Mouse (Mus musculus): Measurements from ENCODE around the gene Apoa2. TPM values are rescaled to one million over a fixed set of nuclear protein-coding genes. Genes with fewer than 3 reads are reported as not detected.

The Apoa2 gene
- polyA plus RNA-seq, 1 experiment from 2014 or later = 11.1 TPM

DNA sequence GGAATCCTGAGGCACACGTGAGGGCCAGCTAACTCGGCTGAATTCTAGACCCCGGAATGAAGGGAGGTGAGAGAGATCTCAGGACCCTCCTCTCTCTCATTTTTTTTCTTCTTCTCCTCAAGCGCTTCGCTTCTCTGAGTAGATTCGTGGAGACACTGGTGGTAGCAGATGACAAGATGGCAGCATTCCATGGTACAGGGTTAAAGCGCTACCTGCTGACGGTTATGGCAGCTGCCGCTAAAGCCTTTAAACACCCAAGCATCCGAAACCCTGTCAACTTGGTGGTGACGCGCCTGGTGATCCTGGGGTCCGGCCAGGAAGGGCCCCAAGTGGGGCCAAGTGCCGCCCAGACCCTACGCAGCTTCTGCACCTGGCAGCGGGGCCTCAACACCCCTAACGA, 27.6 kb downstream of the Apoa2 start:
- H3K9ac ChIP-seq (replicated peaks) = no peak overlapping the region
- ATAC-seq (ENCODE audit: low FRiP score) = no peak

DNA sequence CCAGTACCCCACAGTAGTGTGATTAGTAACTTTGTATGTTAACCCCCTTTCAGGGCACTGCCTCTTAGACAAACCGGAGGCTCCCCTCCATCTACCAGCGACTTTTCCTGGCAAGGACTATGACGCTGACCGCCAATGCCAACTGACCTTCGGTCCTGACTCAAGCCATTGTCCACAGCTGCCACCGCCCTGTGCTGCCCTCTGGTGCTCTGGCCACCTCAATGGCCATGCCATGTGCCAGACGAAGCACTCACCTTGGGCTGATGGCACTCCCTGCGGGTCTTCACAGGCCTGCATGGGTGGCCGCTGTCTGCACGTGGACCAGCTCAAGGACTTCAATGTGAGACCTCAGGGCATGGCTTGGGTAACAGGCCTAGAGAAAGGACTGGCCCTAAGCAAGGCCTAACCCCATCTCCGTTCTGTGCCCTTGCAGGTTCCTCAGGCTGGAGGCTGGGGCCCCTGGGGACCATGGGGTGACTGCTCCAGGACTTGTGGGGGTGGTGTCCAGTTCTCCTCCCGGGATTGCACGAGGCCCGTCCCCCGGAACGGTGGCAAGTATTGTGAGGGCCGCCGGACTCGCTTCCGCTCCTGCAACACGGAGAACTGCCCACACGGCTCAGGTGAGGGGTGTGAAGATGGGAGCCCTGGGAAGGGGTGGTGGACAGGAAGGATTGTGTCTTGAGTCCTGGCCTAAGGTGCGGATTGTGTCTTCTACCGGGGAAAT, 31.4 kb downstream of the Apoa2 start:
- no peaks in the 10 kb centered on the region for H3K36me3 ChIP-seq
- no peak overlapping the region for H3K9ac ChIP-seq (replicated peaks)
- H3K4me2 ChIP-seq = no peak overlapping the region
- 93% methylated on average over 24 of the region's 24 CpGs for WGBS
- 0 out of 2 replicates have a peak, but pooled peaks cover 2% of the 10 kb centered on the region for H3K27me3 ChIP-seq (replicated peaks)
- no peak for ATAC-seq (ENCODE audit: low FRiP score)
- H3K4me3 ChIP-seq (replicated peaks) = no peak overlapping the region
- H3K9me3 ChIP-seq (replicated peaks) = no peaks in the 10 kb centered on the region
- no peak overlapping the region for H3K27ac ChIP-seq (replicated peaks)
- peaks cover 19% of the 10 kb centered on the region for H3K4me1 ChIP-seq

More for the DNA sequence above, 27.6 kb downstream of the Apoa2 start:
- peak overlapping the region; percentile 49 for H3K4me2 ChIP-seq
- no peaks in the 10 kb centered on the region for H3K27me3 ChIP-seq (replicated peaks)
- H3K4me3 ChIP-seq (replicated peaks) = 0 out of 2 replicates have a peak overlapping the region, but pooled peaks have one; percentile 6
- H3K27ac ChIP-seq (replicated peaks) = peak overlapping the region; percentile 60
- H3K36me3 ChIP-seq = no peaks in the 10 kb centered on the region
- WGBS = 58% methylated on average over 17 of the region's 17 CpGs
- peaks cover 42% of the 10 kb centered on the region for H3K4me1 ChIP-seq
- no peaks in the 10 kb centered on the region for H3K9me3 ChIP-seq (replicated peaks)

DNA sequence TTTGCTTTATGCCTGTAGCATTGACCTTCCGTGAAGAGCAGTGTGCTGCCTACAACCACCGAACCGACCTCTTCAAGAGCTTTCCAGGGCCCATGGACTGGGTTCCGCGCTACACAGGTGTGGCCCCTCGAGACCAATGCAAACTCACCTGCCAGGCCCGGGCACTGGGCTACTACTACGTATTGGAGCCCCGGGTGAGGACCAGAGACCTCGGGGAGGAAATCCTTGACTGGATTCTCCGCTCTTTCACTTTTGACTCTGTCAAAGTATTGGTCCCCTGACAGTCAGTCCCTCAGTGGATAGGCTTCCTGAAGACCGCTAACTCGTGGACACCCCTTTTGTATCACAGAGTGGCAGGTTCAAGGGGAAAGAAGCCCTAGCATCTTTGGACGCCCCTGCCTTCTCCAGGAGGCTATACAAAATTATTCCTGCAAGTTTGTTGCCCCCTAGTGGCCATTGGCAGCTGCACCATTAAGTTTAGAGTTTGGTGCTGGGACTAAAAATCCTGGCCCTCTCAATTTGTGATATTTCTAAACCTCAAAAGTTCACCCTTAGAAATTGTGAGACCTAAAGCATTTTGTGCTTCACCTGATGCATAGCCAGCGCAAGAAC, 32.2 kb downstream of the Apoa2 start:
- Histone ChIP-seq H3K4me2 (no peak overlapping the region), H3K4me1 (peaks cover 13% of the 10 kb centered on the region), H3K27me3 (replicated peaks) (0 out of 2 replicates have a peak, but pooled peaks cover 2% of the 10 kb centered on the region), H3K27ac (replicated peaks) (no peak overlapping the region), H3K9me3 (replicated peaks) (no peaks in the 10 kb centered on the region), H3K4me3 (replicated peaks) (no peak overlapping the region), H3K9ac (replicated peaks) (no peak overlapping the region), H3K36me3 (no peaks in the 10 kb centered on the region)
- no peak for ATAC-seq (ENCODE audit: low FRiP score)
- 70% methylated on average over 15 of the region's 15 CpGs for WGBS

DNA sequence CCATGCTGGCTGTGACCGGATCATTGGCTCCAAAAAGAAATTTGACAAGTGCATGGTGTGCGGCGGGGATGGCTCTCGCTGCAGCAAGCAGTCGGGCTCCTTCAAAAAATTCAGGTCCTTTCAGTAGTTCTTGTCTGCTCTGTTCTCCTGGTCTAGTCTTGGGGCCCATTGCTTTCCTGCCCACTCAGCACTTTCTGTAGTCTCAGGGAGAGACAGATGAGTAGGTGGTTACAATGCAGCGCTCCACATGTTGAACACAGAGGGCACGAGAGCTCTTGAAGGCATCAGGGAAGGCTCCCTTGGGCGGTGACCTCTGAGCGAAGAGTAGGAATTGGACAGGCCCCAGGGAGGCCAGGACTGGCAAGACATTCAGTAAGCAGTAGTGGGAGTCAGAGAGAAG, 32.9 kb downstream of the Apoa2 start:
- no peak overlapping the region for H3K9ac ChIP-seq (replicated peaks)
- H3K4me3 ChIP-seq (replicated peaks) = no peak overlapping the region
- H3K36me3 ChIP-seq = no peaks in the 10 kb centered on the region
- H3K27ac ChIP-seq (replicated peaks) = no peak overlapping the region
- H3K4me1 ChIP-seq = peaks cover 13% of the 10 kb centered on the region
- no peaks in the 10 kb centered on the region for H3K9me3 ChIP-seq (replicated peaks)
- ATAC-seq (ENCODE audit: low FRiP score) = no peak
- no peak overlapping the region for H3K4me2 ChIP-seq
- 88% methylated on average over 9 of the region's 9 CpGs for WGBS
- H3K27me3 ChIP-seq (replicated peaks) = 0 out of 2 replicates have a peak, but pooled peaks cover 2% of the 10 kb centered on the region

DNA sequence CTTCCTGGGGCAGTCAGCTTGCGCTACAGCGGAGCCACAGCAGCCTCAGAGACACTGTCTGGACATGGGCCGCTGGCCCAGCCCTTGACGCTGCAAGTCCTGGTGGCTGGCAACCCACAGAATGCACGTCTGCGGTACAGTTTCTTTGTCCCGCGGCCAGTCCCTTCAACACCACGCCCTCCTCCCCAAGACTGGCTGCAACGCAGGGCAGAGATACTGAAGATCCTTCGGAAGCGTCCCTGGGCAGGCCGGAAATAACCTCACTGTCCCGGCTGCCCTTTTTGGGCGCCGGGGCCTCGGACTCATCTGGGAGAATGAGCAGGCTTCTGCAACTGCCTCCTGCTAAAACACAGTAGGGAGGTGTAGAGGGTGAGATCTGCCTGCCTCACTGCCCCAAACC, 34.1 kb downstream of the Apoa2 start:
- no peak for ATAC-seq (ENCODE audit: low FRiP score)
- no peaks in the 10 kb centered on the region for H3K9me3 ChIP-seq (replicated peaks)
- no peak overlapping the region for H3K4me2 ChIP-seq
- 79% methylated on average over 17 of the region's 17 CpGs for whole genome bisulfite sequencing
- no peak overlapping the region for H3K9ac ChIP-seq (replicated peaks)
- no peak overlapping the region for H3K4me3 ChIP-seq (replicated peaks)
- no peak overlapping the region for H3K27ac ChIP-seq (replicated peaks)
- H3K27me3 ChIP-seq (replicated peaks) = 0 out of 2 replicates have a peak, but pooled peaks cover 2% of the 10 kb centered on the region
- H3K4me1 ChIP-seq = peaks cover 20% of the 10 kb centered on the region
- H3K36me3 ChIP-seq = no peaks in the 10 kb centered on the region

DNA sequence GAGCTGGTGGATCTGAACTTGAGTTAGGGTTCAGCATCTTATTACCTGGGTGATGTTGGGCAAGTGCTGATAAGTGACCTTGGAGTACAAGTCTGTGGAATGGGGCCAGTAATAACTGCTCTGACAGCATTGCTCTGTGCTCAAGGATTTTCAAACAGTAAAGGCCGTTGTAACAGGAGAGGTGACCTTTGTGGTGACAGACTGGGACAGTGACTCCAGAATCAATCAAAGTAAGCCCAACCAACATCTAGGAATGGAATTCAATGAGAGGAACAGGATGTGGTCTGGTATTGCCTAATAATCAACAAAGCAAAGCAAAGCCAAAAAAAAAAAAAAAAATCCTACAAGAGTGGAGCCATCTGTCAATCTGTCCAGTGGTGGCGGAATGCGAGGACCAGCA, 35.5 kb downstream of the Apoa2 start:
- ATAC-seq (ENCODE audit: low FRiP score) = no peak
- H3K9ac ChIP-seq (replicated peaks) = no peak overlapping the region
- H3K4me1 ChIP-seq = peaks cover 20% of the 10 kb centered on the region
- H3K36me3 ChIP-seq = no peaks in the 10 kb centered on the region
- 83% methylated on average over 3 of the region's 3 CpGs for WGBS
- no peak overlapping the region for H3K4me3 ChIP-seq (replicated peaks)
- H3K27ac ChIP-seq (replicated peaks) = no peak overlapping the region
- no peak overlapping the region for H3K4me2 ChIP-seq
- H3K27me3 ChIP-seq (replicated peaks) = 0 out of 2 replicates have a peak, but pooled peaks cover 2% of the 10 kb centered on the region
- no peaks in the 10 kb centered on the region for H3K9me3 ChIP-seq (replicated peaks)

DNA sequence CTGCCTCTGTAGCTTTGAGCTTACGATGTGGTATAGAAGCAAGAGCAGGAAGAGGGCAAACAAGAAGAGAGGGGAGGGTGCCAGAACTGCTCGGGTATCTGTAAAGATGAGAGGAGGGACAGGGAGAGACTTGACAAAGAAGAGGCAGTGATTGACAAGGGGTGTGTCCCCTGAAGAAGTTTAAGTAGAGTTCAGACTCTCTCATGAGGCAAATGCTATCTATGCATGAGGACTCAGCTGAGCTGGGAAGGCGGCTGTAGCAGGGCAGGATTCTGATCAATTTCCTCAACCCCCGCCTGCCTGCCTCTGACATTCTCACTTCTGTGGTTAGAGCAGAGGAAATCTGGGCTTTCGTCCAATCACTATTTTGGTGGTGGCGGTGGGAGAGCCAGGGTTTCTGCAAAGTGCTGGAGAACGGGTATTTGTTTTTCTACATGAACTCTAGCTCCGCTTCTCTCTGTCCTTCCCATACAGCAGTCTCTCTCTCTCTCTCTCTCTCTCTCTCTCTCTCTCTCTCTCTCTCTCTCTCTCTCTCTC, 37.8 kb downstream of the Apoa2 start:
- Histone ChIP-seq H3K4me2 (peak overlapping the region; percentile 61), H3K4me3 (replicated peaks) (peak overlapping the region; percentile 32), H3K36me3 (no peaks in the 10 kb centered on the region), H3K4me1 (peaks cover 17% of the 10 kb centered on the region), H3K27ac (replicated peaks) (peak overlapping the region; percentile 85), H3K9ac (replicated peaks) (peak overlapping the region; percentile 42), H3K27me3 (replicated peaks) (0 out of 2 replicates have a peak, but pooled peaks cover 2% of the 10 kb centered on the region), H3K9me3 (replicated peaks) (no peaks in the 10 kb centered on the region)
- ATAC-seq (ENCODE audit: low FRiP score) = peak; percentile 75
- WGBS = 1% methylated on average over 8 of the region's 8 CpGs

DNA sequence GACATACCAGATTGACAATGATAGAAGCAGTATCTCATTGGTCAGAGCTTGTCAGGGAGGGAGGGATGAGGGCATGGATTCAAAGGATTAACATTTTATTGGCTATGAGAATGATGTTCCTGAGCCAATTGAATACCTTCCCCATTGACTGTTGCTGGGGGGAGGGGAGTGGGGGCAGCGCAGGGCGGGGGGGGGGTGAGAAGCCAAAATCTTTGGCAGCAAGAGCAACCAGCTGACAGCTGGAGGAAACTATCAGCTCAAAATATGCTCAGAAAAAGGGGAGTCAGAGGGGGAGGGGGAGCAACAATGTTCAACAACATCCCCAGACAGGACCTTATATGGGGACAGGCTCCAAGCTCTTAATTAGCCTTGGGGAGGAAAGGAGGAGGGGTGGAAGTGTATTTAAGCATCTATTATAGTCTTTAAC, 38.3 kb downstream of the Apoa2 start:
- peak overlapping the region; percentile 32 for H3K4me3 ChIP-seq (replicated peaks)
- H3K9ac ChIP-seq (replicated peaks) = no peak overlapping the region
- WGBS = 0% methylated on average over 2 of the region's 2 CpGs

DNA sequence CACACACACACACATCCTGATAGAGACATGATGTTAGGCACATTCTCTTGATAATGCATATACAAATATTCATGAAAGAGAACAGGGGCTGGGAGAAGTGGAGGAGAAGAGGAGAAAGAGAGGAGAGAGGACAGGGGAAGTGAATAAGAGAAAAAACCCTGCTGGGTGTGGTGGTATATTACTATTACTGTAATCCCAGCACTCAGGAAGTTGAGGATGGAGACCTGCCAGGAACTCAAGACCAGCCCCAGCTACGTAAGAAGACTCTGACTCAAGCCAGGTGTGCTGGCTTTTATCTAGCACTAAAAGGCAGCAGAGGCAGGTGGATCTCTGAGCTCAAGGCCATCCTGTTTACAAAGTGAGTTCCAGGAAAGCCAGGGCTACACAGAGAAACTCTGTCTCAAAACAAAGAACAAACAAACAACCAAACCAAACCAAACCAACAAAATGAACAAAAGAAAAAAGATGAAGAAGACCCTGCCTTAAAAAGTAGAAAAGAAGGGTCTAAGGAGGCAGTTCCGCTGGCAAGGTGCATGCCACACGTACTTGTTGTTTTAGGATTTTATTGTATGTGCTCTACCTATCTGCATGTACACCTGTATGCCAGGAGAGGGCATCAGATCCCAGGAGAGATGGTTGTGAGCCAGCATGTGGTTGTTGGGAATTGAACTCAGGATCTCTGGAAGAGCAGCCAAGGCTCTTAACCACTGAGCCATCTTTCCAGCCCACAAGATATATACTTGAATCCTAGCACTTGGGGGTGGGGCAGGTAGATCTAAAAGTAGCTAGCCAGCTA, 39.0 kb downstream of the Apoa2 start:
- Histone ChIP-seq H3K36me3 (no peaks in the 10 kb centered on the region), H3K27ac (replicated peaks) (peak overlapping the region; percentile 85), H3K4me2 (peak overlapping the region; percentile 61), H3K4me1 (peaks cover 17% of the 10 kb centered on the region), H3K4me3 (replicated peaks) (no peak overlapping the region), H3K9ac (replicated peaks) (no peak overlapping the region), H3K27me3 (replicated peaks) (0 out of 2 replicates have a peak, but pooled peaks cover 2% of the 10 kb centered on the region), H3K9me3 (replicated peaks) (no peaks in the 10 kb centered on the region)
- WGBS = 83% methylated on average over 3 of the region's 3 CpGs
- ATAC-seq (ENCODE audit: low FRiP score) = no peak; the same call in 1 of the 2 replicates

More for the DNA sequence above, 38.3 kb downstream of the Apoa2 start:
- H3K36me3 ChIP-seq = no peaks in the 10 kb centered on the region
- peak overlapping the region; percentile 61 for H3K4me2 ChIP-seq
- peak; percentile 94 for ATAC-seq (ENCODE audit: low FRiP score)
- no peaks in the 10 kb centered on the region for H3K9me3 ChIP-seq (replicated peaks)
- H3K27ac ChIP-seq (replicated peaks) = peak overlapping the region; percentile 85
- peaks cover 17% of the 10 kb centered on the region for H3K4me1 ChIP-seq
- 0 out of 2 replicates have a peak, but pooled peaks cover 2% of the 10 kb centered on the region for H3K27me3 ChIP-seq (replicated peaks)

DNA sequence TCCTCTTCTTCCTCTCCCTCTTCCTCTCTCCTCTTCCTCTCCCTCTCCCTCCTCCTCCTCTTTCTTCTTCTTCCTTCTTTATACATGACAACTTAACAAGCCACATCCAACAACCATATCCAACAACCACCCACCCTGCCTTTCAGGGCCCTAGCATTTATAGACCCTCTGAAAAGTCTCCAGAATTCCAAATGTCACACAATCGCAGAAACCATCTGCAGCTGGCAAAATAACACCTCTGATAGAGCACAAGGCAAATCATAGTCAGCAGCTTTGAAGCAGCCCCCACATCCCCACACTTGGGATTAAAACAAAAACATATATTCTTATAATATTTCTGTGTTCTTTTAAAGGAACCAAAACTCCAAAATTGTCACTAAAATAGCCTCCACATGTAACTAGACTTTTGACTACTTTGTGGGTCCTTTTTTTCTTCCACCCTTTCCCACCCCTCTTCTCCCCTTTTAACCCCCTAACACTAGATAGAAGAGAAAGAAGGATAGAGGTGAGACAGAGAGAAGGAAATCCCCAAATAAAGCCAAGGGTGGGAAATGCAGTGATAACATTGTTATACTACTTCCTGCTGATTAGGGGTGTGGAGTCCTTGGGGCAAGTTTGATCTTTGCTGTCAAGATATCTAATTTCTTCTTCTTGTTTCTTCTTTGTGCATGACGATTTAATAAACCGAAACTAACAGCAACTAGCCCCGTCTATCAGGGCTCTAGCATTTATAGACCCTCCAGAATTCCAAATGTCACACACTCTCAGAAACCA, 41.3 kb downstream of the Apoa2 start:
- no peak overlapping the region for H3K4me2 ChIP-seq
- 79% methylated on average over 4 of the region's 4 CpGs for WGBS

DNA sequence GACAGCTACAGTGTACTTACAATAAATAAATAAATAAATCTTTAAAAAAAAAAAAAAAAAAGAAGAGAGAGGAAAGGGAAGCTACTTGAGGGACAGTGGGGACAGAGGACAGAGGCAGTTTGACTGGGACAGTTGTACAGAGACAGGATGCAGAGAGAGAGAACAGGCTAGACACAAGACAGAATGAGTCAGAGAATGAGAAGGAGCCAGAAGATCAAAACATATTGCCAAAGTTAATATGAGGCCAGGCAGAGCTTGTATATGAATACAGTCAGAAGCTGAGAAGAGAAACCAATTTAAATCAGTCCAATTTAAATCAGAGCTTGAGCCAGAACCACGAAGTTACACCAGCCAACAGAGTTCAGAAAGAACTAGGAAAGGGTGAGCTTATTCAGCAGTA, 43.5 kb downstream of the Apoa2 start:
- Histone ChIP-seq H3K27ac (replicated peaks) (no peak overlapping the region), H3K4me2 (no peak overlapping the region), H3K4me1 (peaks cover 31% of the 10 kb centered on the region), H3K36me3 (peaks cover 15% of the 10 kb centered on the region), H3K27me3 (replicated peaks) (no peaks in the 10 kb centered on the region), H3K4me3 (replicated peaks) (no peak overlapping the region), H3K9me3 (replicated peaks) (no peaks in the 10 kb centered on the region), H3K9ac (replicated peaks) (no peak overlapping the region)
- no peak for ATAC-seq (ENCODE audit: low FRiP score)
- WGBS = 76% methylated on average over 1 of the region's 1 CpGs

More for the DNA sequence above, 41.3 kb downstream of the Apoa2 start:
- no peak overlapping the region for H3K4me3 ChIP-seq (replicated peaks)
- H3K4me1 ChIP-seq = peaks cover 30% of the 10 kb centered on the region
- no peaks in the 10 kb centered on the region for H3K27me3 ChIP-seq (replicated peaks)
- ATAC-seq (ENCODE audit: low FRiP score) = no peak
- H3K9ac ChIP-seq (replicated peaks) = no peak overlapping the region
- no peaks in the 10 kb centered on the region for H3K9me3 ChIP-seq (replicated peaks)
- H3K36me3 ChIP-seq = no peaks in the 10 kb centered on the region
- no peak overlapping the region for H3K27ac ChIP-seq (replicated peaks)

Data from neural tube, embryonic 15.5 days (tissue).